Mouse (Mus musculus) gastrocnemius, postnatal 10 days (tissue): ENCODE measurements around the gene Clk4. TPM values are rescaled to one million over a fixed set of nuclear protein-coding genes. Genes with fewer than 3 reads are reported as not detected.

Source experiments
- DNase-seq: peaks from one replicate; pipeline ENCODE4 v3.0.0; 2021; ENCODE audit warnings: mixed read lengths
- total RNA-seq, 2 experiments: library from RNA; stranded (reverse); gene quantifications; 2 replicates each; pipeline ENCODE4 v1.2.3; 2021

Clk4 gene
- total RNA-seq, 2 experiments from 2014 or later: 35.2 to 58.9 TPM

GRCm38 (mm10) chr11:51308306-51308705 lies 46.8 kb downstream of the Clk4 start:
- DNase-seq: no peak

GRCm38 (mm10) chr11:51311846-51312245 lies 50.3 kb downstream of the Clk4 start:
- DNase-seq: no peak

GRCm38 (mm10) chr11:51315991-51316810 lies 54.7 kb downstream of the Clk4 start:
- no peak for DNase-seq

GRCm38 (mm10) chr11:51320609-51321008 lies 59.1 kb downstream of the Clk4 start:
- no peak for DNase-seq

GRCm38 (mm10) chr11:51326908-51327307 lies 65.4 kb downstream of the Clk4 start:
- no peak for DNase-seq

GRCm38 (mm10) chr11:51328387-51328942 lies 66.9 kb downstream of the Clk4 start:
- no peak for DNase-seq

- DNase-seq: no peak
These were observed 68.5 kb downstream of the Clk4 start for GRCm38 (mm10) chr11:51329837-51330714.

Other genes starting within 250 kb of the Clk4 start
- not detected for gene Olfr54, start 247.5 kb upstream of the Clk4 start, total RNA-seq
- gene Olfr1375, start 213.6 kb upstream of the Clk4 start, total RNA-seq: not detected
- gene Zfp354a, start 202.5 kb upstream of the Clk4 start, total RNA-seq: 1 to 10 TPM; 2.1 to 3.1 TPM
- gene Gm12569, start 41.3 kb upstream of the Clk4 start, total RNA-seq: not detected
- not detected for gene BC049762, start 1.3 kb downstream of the Clk4 start, total RNA-seq
- gene Col23a1, start 28.2 kb downstream of the Clk4 start, total RNA-seq: 10 to 100 TPM; 12.0 to 15.2 TPM